Mouse (Mus musculus): ENCODE data around the gene Me1.

The Me1 gene

GRCm38 (mm10) chr9:86543451-86543850 lies 152.3 kb downstream of the Me1 start:
- no peak for DNase-seq (ENCODE audit: low spot score)

DNA sequence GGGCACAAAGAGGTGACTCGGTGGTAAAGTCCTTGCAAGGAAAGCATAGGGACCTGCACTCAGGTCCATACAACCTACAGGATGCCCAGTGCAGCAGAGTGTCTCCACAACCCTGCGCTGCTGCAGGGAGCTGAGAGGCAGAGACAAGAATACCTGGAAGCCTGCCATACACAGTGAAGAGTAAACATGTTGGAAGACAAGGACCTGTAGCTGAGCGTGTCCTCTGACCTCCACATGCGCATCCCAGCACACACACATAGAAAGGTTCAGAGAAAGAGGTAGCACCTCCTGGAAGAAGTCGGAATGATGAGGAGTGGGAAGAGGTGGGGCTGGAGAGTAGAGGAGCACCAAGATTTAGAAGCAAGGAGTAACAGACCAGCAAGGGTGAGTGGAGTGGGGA lies 161.7 kb downstream of the Me1 start:
- no peak for DNase-seq (ENCODE audit: low spot score)

All from T-cell, adult 2 months (primary cell).